In genomic region chr12:4045992-4046391, GRCm38 (mm10) we compare ENCODE assay signal across 12 mouse cellular contexts.
"Had no signal": no experiment of that assay in that cellular context is flagged by ENCODE, and none has a peak within 500 bp of the region (broad histone marks: within the 10 kb centered on the region; RNA-seq: fewer than 3 reads in every experiment).

No protein-coding gene starts in this region.

- H3K4me2 ChIP-seq: liver, embryonic 11.5 days; liver, embryonic 15.5 days; midbrain, embryonic 13.5 days had no signal

- H3K4me1 ChIP-seq: limb, embryonic 10.5 days; liver, embryonic 15.5 days had no signal

- H3K36me3 ChIP-seq: limb, embryonic 10.5 days; liver, embryonic 15.5 days; midbrain, embryonic 13.5 days had no signal

- H3K9ac ChIP-seq: liver, embryonic 15.5 days; midbrain, embryonic 13.5 days had no signal

- H3K27me3 ChIP-seq: midbrain, embryonic 13.5 days had no signal

- H3K27ac ChIP-seq: left cerebral cortex, adult 2 months; limb, embryonic 10.5 days; liver, embryonic 15.5 days; midbrain, embryonic 13.5 days had no signal

- H3K9me3 ChIP-seq: limb, embryonic 10.5 days; liver, embryonic 15.5 days; midbrain, embryonic 13.5 days had no signal

- DNase-seq: kidney, postnatal 14 days; lung, adult 2 months; lung, postnatal 36 days; spleen, adult 18-20 months; thymus, adult 18-20 months; thymus, postnatal 14 days had no signal

- ATAC-seq: lung, postnatal 0 days; midbrain, embryonic 13.5 days had no signal

- H3K4me3 ChIP-seq: left cerebral cortex, adult 2 months; limb, embryonic 10.5 days; liver, embryonic 15.5 days; midbrain, embryonic 13.5 days had no signal
